ENCODE assay signal across 34 mouse cellular contexts in the genomic region with DNA sequence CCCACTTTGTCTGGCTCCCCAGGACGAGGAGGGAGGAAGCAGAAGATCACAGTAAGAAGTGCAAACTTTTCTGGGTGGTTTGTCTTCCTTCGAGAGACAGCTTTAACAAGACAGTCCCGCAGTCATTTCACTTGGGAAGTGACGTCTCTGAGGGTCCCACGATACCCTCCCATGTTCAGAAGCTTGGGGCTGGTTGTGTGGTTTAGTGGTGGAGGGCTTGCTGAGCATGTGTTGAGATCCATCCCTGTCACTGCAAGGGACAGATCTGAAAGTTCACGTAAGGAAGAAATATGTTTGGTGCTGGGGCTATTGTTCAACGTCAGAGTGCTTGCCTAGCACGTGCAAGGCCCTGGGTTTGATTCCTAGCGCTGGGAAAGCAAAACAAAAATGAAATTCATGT.
"Had no signal": no experiment of that assay in that cellular context is flagged by ENCODE, and none has a peak within 500 bp of the region (broad histone marks: within the 10 kb centered on the region; RNA-seq: fewer than 3 reads in every experiment).

No protein-coding gene starts in this region.

- H3K9ac ChIP-seq: heart, embryonic 13.5 days; heart, embryonic 15.5 days; hindbrain, embryonic 12.5 days; hindbrain, embryonic 13.5 days; hindbrain, embryonic 14.5 days; hindbrain, embryonic 15.5 days; intestine, embryonic 15.5 days; kidney, embryonic 15.5 days had no signal

- H3K36me3 ChIP-seq: heart, embryonic 10.5 days; heart, embryonic 13.5 days; heart, embryonic 15.5 days; hindbrain, embryonic 10.5 days; hindbrain, embryonic 12.5 days; hindbrain, embryonic 13.5 days; hindbrain, embryonic 15.5 days; intestine, embryonic 15.5 days; kidney, embryonic 15.5 days had no signal

- DNase-seq: heart, postnatal 10 days; heart, postnatal 14 days; heart, postnatal 36 days; heart, postnatal 4 days; kidney, adult 11 months; kidney, adult 18-20 months; kidney, adult 2 months; kidney, adult 8-10 months; kidney, adult 9 months; kidney, postnatal 10 days; kidney, postnatal 14 days; kidney, postnatal 25 days; kidney, postnatal 36 days; kidney, postnatal 4 days; layer of hippocampus, adult 9-11 months; layer of hippocampus, postnatal 36 days had no signal

- H3K27me3 ChIP-seq: heart, embryonic 13.5 days; heart, embryonic 15.5 days; hindbrain, embryonic 12.5 days; hindbrain, embryonic 13.5 days; hindbrain, embryonic 15.5 days; intestine, embryonic 15.5 days; kidney, embryonic 15.5 days had no signal

- H3K27ac ChIP-seq: heart, embryonic 10.5 days; heart, embryonic 13.5 days; heart, embryonic 15.5 days; hindbrain, embryonic 10.5 days; hindbrain, embryonic 12.5 days; hindbrain, embryonic 13.5 days; hindbrain, embryonic 14.5 days; hindbrain, embryonic 15.5 days; hindbrain, postnatal 0 days; intestine, embryonic 15.5 days; kidney, embryonic 15.5 days; kidney, postnatal 0 days; layer of hippocampus, adult 2 months had no signal

- H3K4me1 ChIP-seq: hindbrain, embryonic 12.5 days; hindbrain, embryonic 13.5 days; hindbrain, embryonic 15.5 days had no signal

- ATAC-seq: hindbrain, embryonic 16.5 days; hindbrain, postnatal 0 days; inflammation-experienced regulatory T-cells, adult 6 months; intestine, embryonic 15.5 days; intestine, embryonic 16.5 days; intestine, postnatal 0 days had no signal

- H3K9me3 ChIP-seq: heart, embryonic 10.5 days; heart, embryonic 13.5 days; heart, embryonic 15.5 days; hindbrain, embryonic 10.5 days; hindbrain, embryonic 12.5 days; hindbrain, embryonic 13.5 days; hindbrain, embryonic 15.5 days; intestine, embryonic 15.5 days; kidney, embryonic 15.5 days had no signal

- H3K4me3 ChIP-seq: heart, embryonic 10.5 days; heart, embryonic 13.5 days; heart, embryonic 15.5 days; hindbrain, embryonic 10.5 days; hindbrain, embryonic 12.5 days; hindbrain, embryonic 13.5 days; hindbrain, embryonic 15.5 days; intestine, embryonic 15.5 days; kidney, embryonic 15.5 days; layer of hippocampus, adult 2 months had no signal

- H3K4me2 ChIP-seq: heart, embryonic 11.5 days; heart, embryonic 13.5 days; heart, embryonic 15.5 days; hindbrain, embryonic 12.5 days; hindbrain, embryonic 13.5 days; hindbrain, embryonic 14.5 days; hindbrain, embryonic 15.5 days; intestine, embryonic 15.5 days; kidney, embryonic 15.5 days had no signal
